Mouse (Mus musculus) hindbrain, embryonic 13.5 days (tissue): Measurements from ENCODE around the gene Disp2. TPM values are rescaled to one million over a fixed set of nuclear protein-coding genes. Genes with fewer than 3 reads are reported as not detected.

Source experiments
- polyA plus RNA-seq: library from polyadenylated mRNA; unstranded; fragments of >200 nt; fragmentation: Nextera tagmentation; extraction: Ambion mirVana; gene quantifications from 2 replicates; pipeline ENCODE4 v1.2.1, GENCODE M21; 2015

Gene Disp2
- polyA plus RNA-seq, 1 experiment from 2014 or later: 37.3 TPM

Other genes starting within 250 kb of the Disp2 start
- 4.7 and 5.3 TPM in 2 replicates for gene Bmf, start 230.0 kb upstream of the Disp2 start, polyA plus RNA-seq
- gene Bub1b, start 181.5 kb upstream of the Disp2 start, polyA plus RNA-seq: 19.1 and 20.5 TPM in 2 replicates
- gene Pak6, start 116.4 kb upstream of the Disp2 start, polyA plus RNA-seq: 22.0 and 23.2 TPM in 2 replicates
- gene Ankrd63, start 75.8 kb upstream of the Disp2 start, polyA plus RNA-seq: not detected in 2 replicates
- gene Plcb2, start 51.3 kb upstream of the Disp2 start, polyA plus RNA-seq: 0.48 and 0.64 TPM in 2 replicates
- gene Inafm2, start 34.0 kb upstream of the Disp2 start, polyA plus RNA-seq: 23.5 and 24.8 TPM in 2 replicates
- gene Ccdc9b, start 17.1 kb upstream of the Disp2 start, polyA plus RNA-seq: 1.2 and 1.4 TPM in 2 replicates
- gene Phgr1, start 7.0 kb upstream of the Disp2 start, polyA plus RNA-seq: not detected in 2 replicates
- 32.9 and 33.6 TPM in 2 replicates for gene Knstrn, start 34.3 kb downstream of the Disp2 start, polyA plus RNA-seq
- 41.8 and 44.7 TPM in 2 replicates for gene Ivd, start 82.2 kb downstream of the Disp2 start, polyA plus RNA-seq
- gene Bahd1, start 120.7 kb downstream of the Disp2 start, polyA plus RNA-seq: 5.0 and 5.1 TPM in 2 replicates
- 6.9 and 8.1 TPM in 2 replicates for gene Chst14, start 146.8 kb downstream of the Disp2 start, polyA plus RNA-seq
- 34.2 and 36.0 TPM in 2 replicates for gene Ccdc32, start 249.7 kb downstream of the Disp2 start, polyA plus RNA-seq